Mouse (Mus musculus) adrenal gland, adult 2 months (tissue): Measurements from ENCODE around the gene Ppat. TPM values are rescaled to one million over a fixed set of nuclear protein-coding genes. Genes with fewer than 3 reads are reported as not detected.
"Not testable (repeated sequence)": the region's sequence is repeated elsewhere in the genome, so short reads cannot be mapped to it uniquely, and the experiment has no call there.

Experiments
- DNase-seq: peaks from one replicate; pipeline ENCODE4 v3.0.0; 2021
- polyA plus RNA-seq: library from polyadenylated mRNA; depleted of rRNA; stranded (reverse); fragments of >200 nt; gene quantifications from 2 replicates; pipeline ENCODE4 v1.2.3, GENCODE M21; 2012
- total RNA-seq, 2 experiments: library from RNA; stranded (reverse); gene quantifications; 2 replicates each; pipeline ENCODE4 v1.2.3; 2021

Ppat gene
- total and polyA plus RNA-seq, 3 experiments: 2.2 to 18.4 (median 13.8) TPM

DNA sequence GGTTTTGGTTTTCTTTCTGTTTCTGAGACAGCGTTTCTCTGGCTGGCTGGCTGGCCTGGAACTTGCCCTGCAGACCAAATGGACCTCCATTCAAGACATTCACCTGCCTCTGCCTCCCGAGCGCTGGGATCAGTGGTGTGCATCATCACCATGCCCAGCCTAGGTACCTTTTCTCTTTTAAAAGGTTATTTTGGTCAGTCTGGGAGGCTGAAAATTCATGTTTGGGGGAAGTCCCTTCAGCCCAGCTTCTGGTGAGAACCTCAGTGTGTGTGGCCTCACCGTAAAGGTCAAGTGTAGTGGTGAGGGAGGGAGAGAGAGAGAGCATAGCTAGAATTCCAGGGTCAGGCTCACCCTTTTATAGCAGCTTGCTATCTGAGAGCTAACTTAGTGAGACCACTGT lies 3.6 kb downstream of the Ppat start:
- DNase-seq: no peak

DNA sequence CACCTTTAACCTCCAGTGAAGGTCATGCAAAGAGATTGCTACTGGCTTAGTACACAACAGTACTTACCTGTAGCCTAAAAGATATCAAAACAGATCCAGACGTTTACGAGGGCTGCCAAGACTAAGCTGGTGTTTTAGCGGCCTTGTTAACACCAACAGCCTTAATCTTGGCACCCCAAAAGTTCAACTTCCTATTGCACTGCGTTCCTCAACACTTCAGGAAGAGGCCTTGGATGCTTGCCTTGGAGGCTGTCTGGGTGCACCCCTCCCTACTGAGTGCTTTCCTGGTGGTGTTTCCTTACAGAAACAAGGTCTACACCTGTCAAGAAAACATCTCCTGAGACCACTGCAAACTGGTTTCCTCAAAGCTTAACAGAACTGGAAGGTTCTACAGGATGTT lies 4.2 kb downstream of the Ppat start:
- DNase-seq: no peak

DNA sequence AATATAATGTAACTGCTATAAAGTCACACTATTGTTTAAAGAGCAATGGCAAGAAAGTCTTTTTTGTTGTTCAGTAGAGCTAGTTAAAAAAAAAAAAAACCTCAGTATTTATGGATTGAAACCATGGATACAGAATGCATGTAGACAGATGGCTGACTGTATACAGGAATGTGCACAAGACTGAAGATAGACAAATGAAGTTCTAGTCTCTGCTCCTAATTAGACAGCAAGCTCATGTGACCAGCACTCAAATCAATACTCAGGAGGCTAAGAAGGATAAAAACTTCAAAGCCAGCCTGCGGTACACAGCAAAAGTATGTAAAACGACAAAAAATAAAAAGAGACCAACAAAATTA lies 5.7 kb downstream of the Ppat start:
- no peak for DNase-seq

DNA sequence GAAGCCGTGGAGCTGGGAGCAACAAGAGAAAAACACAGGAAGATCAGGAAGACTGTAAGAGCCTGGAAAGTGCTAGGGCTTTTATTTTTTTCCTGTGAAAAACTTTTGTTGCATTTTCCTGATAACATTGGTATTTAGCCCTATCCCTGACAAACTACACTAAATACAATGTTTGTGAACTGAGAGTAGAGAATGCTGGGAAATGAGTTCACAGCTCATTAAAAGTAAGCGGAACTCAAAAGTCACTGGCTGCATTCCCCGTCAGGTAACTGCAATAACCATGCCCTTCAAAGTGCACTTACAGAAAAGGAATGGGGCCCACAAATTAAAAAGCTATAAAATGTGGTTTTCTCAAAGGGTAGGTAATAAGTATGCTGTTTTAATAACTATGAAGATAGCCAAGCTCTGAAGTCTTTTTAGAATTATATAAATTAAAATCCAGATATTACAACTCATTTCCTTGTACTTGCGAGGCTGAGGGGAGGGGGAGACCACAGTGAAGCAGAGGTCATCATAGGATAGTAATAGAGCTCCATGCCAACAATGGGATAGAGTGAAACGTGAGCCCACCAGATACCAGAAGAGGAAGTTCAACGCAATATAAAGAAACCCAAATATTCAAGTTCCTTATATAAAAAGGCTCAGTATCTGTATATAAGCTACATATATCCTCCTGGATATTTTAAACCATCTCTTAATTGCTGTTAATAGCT lies 6.3 kb downstream of the Ppat start:
- no peak for DNase-seq

DNA sequence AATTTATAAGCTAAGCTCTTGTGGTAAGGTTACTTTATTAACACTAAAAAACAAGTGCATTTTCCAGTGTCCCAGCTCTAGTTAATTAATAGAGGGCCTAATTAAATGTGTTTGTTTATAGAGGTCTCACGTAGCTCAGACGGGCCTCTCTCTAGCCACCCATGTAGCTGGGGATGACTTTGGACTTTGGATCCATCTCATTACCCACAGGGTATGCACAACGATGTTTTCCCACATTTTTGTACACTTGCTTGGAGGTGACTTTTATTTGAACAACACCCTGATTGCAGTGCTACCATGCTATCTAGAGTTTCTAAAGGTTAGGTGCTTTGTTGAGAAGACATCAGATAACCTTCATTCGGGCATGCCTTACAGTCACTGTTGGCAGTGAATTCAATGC lies 8.9 kb downstream of the Ppat start:
- no peak for DNase-seq

DNA sequence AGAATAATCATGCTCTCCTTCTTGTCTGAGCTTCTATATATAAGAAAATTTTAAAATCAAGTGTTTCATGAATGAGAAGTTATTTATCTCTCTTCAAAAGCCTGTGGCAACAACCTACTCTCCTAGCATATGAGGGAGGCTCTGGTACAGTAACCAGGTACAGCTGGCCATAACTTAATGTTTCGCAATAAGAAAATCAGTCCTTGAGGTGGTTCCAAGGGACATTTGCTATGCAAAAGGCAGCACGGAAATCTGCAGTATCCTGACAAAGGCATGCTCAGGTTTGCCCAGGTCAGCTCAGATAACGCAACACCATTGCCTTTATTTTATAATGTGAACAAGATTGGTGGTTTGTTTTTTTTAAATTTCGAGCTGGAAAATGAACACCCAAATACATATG lies 9.4 kb downstream of the Ppat start:
- DNase-seq: no peak

DNA sequence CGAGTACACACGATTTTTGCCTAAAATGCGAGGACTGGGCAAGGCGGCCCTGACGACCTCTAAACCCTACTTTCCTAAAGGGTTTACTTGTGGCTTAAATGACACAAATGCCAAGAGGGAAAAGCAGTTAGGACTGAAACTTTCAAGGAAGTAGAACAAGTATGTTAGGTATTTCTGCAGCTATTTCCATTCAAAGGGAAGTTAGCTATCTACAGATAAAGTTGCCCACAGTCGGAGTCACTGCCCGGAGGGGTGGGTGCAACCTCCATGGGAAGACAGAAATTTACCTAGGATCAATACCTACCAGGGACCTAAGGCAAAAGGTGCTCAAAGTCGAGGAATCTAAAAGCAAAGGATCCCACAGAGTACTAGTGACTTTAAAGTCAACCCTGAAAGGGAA lies 11.7 kb downstream of the Ppat start:
- no peak for DNase-seq

DNA sequence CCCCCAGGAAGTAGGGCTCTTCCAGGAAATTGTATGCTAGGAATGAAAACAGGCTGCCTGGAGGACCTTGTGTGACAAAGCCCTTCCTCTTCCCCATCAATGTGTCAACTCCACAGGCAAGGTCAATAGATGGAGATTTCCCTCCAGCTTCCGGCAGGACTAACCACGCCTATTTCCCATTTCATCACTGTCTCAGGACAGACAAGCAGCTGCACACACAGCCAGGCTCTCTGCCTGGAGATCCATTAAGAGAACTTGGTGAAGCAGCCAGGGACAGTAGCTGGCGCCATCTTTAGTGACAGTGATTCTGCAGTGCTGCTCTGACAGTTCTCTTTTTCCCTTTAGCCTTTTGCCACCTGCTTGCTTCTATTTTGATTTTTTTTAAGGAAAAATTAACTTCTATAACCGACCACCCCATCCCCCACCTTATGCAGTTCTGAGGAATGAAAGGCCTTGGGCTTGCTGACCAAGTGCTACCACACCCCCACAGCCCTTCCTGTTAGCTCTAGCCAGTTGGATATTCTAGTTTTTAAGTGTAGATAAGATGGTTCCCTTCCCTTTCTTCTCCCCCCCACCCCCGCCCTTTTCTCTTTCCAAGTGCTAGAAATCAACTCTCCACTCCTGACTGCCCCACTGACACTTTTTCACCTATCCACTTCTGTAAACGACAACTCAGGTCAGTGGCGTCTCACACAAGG lies 22.0 kb downstream of the Ppat start:
- DNase-seq: peak; percentile 15

DNA sequence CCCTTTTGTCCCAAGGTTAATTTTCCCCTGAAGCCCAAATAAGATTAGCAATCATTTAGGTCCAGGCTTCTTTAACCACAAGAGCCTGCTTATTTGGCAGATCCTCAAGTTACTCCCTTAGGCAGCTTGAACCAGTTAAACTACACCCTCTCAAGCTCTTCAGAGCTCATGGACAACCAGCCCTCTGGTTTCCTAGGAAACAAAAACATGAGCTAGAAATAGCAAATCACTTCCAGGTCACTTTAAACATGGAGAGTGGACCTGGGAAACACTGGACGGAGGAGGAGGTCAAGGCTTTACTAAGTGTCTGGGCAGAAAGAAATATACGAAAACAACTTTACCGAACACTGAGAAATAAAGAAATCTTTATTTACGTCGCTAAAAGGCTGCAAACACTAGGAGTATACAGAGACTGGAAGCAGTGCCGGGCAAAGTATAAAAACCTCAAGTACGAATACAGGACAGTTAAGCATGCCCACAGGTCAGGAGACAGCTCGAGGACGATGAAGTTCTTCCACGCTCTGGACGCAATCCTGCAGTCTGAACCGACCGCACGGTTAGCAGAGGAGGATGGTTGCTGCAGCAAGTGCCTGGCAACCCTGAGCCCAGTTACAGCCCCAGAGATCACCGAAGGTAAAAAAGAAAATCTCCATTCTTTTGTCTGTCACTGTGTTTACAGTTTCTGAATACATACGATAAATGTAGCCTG lies 23.1 kb downstream of the Ppat start:
- DNase-seq: peak; percentile 48

DNA sequence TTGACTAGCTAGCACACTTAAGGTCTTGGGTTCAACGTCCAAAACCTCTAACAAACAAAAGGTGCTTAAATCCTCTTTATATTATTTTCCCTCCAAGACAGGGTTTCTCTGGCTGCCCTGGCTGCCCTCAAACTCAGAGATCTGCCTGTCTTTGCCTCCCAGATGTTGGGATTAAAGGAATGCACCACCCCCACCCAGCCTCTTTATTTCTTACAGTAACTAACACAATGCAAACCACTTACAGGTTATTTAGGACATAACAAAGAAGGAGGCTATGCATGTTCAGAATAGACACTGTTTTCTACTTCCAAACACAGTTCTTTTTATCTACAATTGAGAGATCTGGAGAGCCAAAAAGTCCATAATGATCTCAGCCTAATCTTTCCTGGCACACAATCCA lies 27.1 kb downstream of the Ppat start:
- no peak for DNase-seq

DNA sequence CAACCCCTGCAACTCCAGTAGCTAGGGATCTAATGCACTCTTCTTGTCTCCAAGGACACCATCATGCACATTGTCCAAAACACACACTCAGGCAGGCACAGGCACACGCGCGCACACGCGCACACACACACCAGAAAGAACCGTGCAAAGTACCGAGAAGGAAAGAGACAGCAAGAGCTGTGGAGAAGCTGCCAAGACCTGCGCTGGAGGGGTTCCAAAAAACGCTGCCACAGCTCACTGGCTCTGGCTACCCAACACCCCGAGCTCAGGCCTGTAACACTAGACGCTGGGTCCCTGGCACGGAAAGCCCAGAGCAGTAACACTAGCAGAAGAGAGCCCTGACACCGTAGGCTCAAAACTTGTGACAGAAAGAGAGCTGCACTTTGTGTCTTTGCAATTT lies 27.9 kb downstream of the Ppat start:
- peak; percentile 74 for DNase-seq

DNA sequence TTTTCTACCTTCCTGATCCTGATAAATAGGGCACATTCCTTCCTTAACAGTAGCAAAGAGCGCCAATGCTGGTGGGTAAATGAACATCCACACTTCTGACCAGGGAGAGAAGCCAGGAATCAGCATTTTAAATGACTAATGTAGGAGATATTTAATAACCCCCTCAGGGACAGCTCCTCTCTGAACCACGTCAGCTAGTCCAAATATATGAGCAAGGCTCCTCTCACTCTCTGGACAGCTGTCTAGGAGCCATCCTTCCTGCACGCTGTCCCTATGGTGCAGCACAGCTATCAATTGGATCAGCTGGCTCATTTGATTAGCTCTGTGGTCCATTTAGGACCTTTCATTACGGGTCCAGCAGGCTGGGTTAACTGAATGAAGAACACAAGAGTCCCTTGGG lies 28.5 kb downstream of the Ppat start:
- peak; percentile 6 for DNase-seq

DNA sequence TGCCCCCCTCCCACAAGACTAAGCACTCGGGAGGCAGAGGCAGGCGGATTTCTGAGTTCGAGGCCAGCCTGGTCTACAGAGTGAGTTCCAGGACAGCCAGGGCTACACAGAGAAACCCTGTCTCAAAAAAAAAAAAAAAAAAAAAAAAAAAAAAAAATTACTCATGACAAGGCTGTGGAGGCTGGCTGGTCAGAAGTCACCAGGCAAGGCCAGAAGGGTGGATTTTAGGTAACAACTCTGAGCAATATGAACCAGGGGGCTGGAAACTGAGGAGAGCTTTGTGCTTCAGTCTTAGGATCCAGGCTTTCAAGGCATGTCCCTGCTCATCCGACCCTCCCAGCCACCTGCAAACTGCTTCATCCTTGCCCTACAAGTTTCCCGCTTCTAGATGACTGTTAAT lies 38.9 kb downstream of the Ppat start:
- not testable (repeated sequence) for DNase-seq

DNA sequence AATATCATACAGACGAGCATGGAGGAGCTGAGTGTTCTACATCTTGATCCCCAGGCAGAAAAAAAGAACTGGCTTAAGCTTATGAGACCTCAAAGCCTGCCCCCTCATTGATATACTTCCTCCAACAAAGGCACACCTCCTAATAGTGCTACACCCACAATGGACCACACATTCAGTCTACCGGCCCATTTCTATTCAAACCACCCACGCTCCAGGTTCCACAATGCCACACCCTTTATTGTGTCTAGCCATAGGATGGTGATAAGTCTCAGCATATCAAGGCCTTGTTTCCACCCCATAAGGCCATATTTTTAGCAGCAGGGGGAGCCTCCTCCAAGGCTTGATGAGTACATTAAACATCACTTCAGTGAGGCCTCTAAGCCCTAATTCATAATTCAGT lies 40.6 kb downstream of the Ppat start:
- no peak for DNase-seq

DNA sequence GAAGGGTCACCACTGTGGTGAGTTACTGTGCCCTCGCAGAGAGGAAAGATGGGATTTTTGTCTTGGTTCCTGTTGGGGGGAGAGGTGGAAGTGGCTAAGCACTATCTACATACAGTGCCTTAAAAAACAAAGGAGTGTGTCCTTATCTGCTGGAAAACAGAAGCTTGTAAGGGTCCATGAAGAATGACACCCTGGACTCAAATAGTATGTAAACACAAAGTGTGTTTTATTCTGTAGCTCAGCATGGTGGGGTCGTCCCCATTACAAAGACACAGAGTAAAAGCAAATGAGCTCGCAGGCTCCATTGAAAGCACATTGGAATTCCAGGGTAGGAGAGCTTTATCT lies 45.3 kb downstream of the Ppat start:
- DNase-seq: no peak

DNA sequence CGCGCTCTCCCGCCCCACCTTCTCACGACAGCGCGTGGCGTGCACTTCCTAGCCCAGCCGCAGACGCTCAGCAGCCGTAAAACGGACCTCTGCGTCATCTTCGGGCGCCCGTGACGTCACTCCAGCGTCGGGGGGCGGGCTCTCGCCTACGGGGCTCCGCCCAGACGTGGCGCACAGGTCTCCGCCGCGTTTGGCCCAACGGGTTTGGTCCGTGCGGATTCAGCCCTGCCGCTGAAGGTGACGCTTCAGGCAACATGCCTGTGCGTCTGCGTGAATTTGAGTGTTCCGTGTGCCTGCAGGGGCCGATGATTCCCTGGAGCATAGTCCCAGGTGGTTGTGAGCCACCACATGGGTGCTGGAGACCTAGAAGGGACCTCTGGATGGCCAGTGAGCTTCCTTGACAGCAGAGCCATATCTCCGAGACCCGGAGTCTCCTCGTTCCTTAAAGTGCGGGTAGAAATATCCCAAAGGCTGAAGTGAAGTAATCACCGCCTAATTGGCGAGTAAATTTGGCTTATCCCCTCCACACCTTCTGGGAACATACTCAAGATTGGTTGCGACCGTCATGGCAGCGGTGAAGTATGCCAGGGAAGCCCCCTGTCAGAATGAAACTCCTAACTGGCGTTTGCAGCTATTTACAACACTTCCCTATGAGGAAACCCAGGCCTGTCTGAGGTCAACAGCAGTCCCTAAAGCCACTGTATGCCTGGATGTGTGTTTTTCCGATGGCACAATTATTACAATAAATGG lies 45.8 kb downstream of the Ppat start, which contains the start of gene Aasdh:
Aasdh (minus strand) TSS at position 110 of the 750 bp plus-strand sequence.
- DNase-seq: peak; percentile 96

DNA sequence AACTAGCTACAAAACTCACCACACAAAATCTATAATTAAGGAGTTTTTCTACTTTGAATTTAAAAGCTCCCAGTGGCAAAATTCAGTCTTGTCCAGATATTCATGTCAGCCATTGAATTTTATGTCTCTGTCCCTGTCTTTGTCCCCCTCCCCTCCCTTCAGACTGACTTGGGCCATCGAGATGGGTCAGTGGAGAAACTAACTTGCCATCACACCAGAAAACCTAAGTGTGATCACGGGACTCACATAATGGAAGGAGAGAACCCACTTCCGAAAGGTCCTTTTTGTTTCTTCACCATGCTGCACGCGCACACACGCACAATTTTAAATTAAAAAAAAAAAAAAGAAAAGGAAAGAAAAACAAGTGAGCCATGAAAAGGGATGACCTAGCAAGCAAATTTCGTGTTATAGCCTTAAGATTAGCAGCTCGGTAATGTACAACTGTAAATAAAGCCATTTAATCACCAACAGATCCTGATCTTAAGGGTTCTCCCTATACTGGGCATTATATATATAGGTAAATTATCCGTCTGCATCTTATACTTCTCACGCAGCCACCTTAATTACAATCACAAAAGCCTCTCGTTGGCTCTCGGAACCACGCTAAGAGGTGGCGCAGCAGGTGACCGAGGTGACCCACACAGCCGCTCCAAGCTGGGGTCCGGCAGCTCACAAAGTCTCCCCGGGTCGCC lies 46.5 kb downstream of the Ppat start:
- DNase-seq: no peak

DNA sequence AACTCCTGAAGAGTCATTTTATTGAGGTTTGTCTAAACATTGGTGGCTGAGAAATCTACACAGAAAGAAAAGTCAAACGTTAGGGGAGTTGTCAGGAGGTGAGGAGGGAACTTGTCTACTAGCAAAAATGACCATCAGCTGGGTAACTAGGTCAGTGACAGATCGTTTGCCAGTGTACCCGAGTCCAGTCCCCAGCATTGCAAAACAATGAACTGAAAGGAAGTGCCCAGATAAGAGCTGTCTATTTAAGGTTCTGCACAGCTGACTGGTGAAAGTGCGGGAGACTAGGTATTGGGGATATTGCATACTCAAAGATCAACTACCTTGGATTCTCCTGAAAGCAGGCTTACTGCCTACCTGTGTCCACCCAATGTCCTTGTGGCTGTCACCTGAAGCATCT lies 49.2 kb downstream of the Ppat start:
- no peak for DNase-seq

DNA sequence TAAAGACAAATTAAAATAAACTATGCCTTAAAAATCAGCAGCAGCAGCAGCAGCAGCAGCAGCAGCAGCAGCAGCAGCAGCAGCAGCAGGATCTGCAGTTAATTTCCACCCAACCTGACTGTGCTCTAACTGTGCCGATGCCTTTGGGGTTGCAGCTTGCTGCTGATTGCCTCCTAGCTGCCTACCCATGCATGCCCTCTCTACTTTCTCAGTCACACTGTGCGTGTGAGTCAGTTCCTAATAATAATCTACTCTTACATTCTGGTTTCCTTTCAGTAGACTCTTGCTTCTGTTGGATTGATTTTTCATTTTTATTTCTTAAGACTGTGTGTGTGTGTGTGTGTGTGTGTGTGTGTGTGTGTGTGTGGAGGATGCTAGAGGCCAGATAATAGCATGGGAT lies 58.3 kb downstream of the Ppat start:
- no peak for DNase-seq

DNA sequence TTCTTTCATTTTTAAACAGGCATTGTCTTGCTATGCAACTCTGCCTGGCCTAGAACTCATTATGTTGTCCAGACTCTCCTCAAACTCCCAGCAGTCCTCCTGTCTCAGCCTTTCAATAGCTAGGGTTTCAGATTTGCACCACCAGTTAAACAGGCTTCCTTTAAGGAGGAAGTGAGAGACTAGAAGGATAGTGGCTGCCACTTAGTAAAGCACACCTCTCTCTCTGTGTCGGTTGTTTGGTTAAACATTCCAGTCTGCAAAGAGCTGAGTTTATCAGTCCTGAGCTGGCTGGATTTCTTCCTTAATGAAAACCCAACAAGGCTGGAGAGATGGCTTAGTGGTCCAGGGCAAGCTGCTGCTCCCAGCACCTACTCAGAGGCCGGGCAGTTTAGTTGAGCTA lies 58.8 kb downstream of the Ppat start:
- DNase-seq: no peak

DNA sequence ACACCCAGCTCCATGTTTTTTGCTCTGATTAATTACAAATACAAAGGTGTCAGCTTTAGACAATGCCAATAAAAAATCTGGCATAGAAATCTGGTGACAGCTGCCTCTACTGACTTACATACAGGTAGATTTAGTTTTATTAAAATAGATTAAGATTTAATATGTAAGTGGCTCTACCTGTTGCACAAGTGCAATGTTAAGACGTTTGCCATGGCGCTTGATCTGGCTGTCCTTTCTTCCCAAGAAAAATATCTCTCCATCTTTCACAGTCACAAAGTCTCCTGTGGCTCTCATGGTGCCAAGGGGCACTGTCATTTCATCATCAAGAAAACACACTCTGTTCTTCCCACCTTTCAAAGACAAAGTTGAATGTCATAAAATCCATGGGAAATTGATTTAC lies 64.4 kb downstream of the Ppat start:
- DNase-seq: no peak

DNA sequence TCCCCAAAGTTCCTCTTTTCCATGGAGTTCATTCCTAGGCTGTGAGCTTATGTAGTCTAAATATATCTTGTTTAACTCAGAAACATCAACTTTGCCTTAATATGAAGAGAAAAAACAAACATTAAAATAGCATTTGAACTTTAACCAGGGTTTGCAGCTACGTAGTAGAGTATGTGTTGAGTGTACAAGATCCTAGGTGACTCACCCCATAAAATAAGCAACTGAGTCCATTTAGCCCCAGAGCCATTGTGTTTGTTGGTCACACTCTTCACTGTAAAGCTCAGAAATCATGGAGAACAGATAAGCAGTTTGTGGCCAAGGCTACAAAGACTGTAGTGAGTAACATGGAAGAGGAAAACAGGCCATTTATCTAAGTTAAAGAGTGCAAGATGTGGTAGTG lies 67.3 kb downstream of the Ppat start:
- no peak for DNase-seq
